30 mouse cellular contexts compared by ENCODE assay signal in genomic region chr4:117350139-117350693, GRCm38 (mm10).
A peak's percentile ranks its signal among the peaks of the same experiment; 100 is the strongest.
DNase-seq lines count a peak whose midpoint lies in the region; ATAC-seq lines count a peak whose summit lies in the region.
"Had no signal": no experiment of that assay in that cellular context is flagged by ENCODE, and none has a peak within 500 bp of the region (broad histone marks: within the 10 kb centered on the region; RNA-seq: fewer than 3 reads in every experiment).

No protein-coding gene starts in this region.

- ATAC-seq in hindbrain, embryonic 13.5 days (ENCODE audit: low FRiP score), result peak; percentile 46; the same call in 1 of the 2 replicates
- no peak; the same call in 1 of the 2 replicates for ATAC-seq in midbrain, embryonic 16.5 days
- ATAC-seq in limb, embryonic 15.5 days (ENCODE audit: insufficient number of reproducible peaks, low FRiP score, low TSS enrichment, low read depth), result no peak
- ATAC-seq in kidney, embryonic 16.5 days (ENCODE audit: low FRiP score, low TSS enrichment), result no peak
- ATAC-seq: forebrain, embryonic 16.5 days; intestine, embryonic 15.5 days had no signal

- no peaks in the 10 kb centered on the region for H3K9me3 ChIP-seq in hindbrain, embryonic 13.5 days
- no peaks in the 10 kb centered on the region for H3K9me3 ChIP-seq in hindbrain, embryonic 10.5 days
- no peaks in the 10 kb centered on the region for H3K9me3 ChIP-seq in midbrain, embryonic 10.5 days (replicated peaks)
- no peaks in the 10 kb centered on the region for H3K9me3 ChIP-seq in midbrain, embryonic 16.5 days (replicated peaks; ENCODE audit: control insufficient read depth, low read length, poor library complexity, severe bottlenecking)
- H3K9me3 ChIP-seq in limb, embryonic 15.5 days, result no peaks in the 10 kb centered on the region
- H3K9me3 ChIP-seq in kidney, embryonic 16.5 days (ENCODE audit: low read length), result no peaks in the 10 kb centered on the region
- H3K9me3 ChIP-seq: embryonic facial prominence, embryonic 13.5 days; intestine, embryonic 15.5 days; neural tube, embryonic 12.5 days; stomach, embryonic 15.5 days had no signal

- no peak overlapping the region for H3K4me3 ChIP-seq in hindbrain, embryonic 13.5 days
- no peak overlapping the region for H3K4me3 ChIP-seq in hindbrain, embryonic 10.5 days
- H3K4me3 ChIP-seq in midbrain, embryonic 10.5 days, result no peak overlapping the region
- no peak overlapping the region for H3K4me3 ChIP-seq in midbrain, embryonic 16.5 days (ENCODE audit: low read depth, low read length)
- H3K4me3 ChIP-seq in limb, embryonic 15.5 days, result no peak overlapping the region
- no peak overlapping the region for H3K4me3 ChIP-seq in kidney, embryonic 16.5 days (ENCODE audit: low read length)
- H3K4me3 ChIP-seq: embryonic facial prominence, embryonic 13.5 days; gastrocnemius, adult 2 months; intestine, embryonic 15.5 days; neural tube, embryonic 12.5 days; stomach, embryonic 15.5 days had no signal

- H3K9ac ChIP-seq in hindbrain, embryonic 13.5 days, result no peak overlapping the region
- no peak overlapping the region for H3K9ac ChIP-seq in midbrain, embryonic 16.5 days (ENCODE audit: low read depth, low read length)
- no peak overlapping the region for H3K9ac ChIP-seq in limb, embryonic 15.5 days
- no peak overlapping the region for H3K9ac ChIP-seq in kidney, embryonic 16.5 days (replicated peaks; ENCODE audit: low read length)
- H3K9ac ChIP-seq: embryonic facial prominence, embryonic 13.5 days; intestine, embryonic 15.5 days; liver, embryonic 14.5 days; neural tube, embryonic 12.5 days; stomach, embryonic 15.5 days had no signal

- 78% methylated on average over 12 of the region's 12 CpGs for WGBS in hindbrain, embryonic 13.5 days
- 78% methylated on average over 12 of the region's 12 CpGs for WGBS in hindbrain, embryonic 10.5 days
- 84% methylated on average over 12 of the region's 12 CpGs for WGBS in midbrain, embryonic 10.5 days
- 76% methylated on average over 12 of the region's 12 CpGs for WGBS in midbrain, embryonic 16.5 days
- whole genome bisulfite sequencing in limb, embryonic 15.5 days, result 67% methylated on average over 12 of the region's 12 CpGs
- WGBS in kidney, embryonic 16.5 days, result 78% methylated on average over 12 of the region's 12 CpGs

- peaks cover 40% of the 10 kb centered on the region for H3K4me1 ChIP-seq in hindbrain, embryonic 13.5 days (replicated peaks)
- peaks cover 49% of the 10 kb centered on the region for H3K4me1 ChIP-seq in hindbrain, embryonic 10.5 days (replicated peaks)
- peaks cover 55% of the 10 kb centered on the region for H3K4me1 ChIP-seq in midbrain, embryonic 10.5 days
- peaks cover 10% of the 10 kb centered on the region; the same call in 1 of the 2 replicates for H3K4me1 ChIP-seq in midbrain, embryonic 16.5 days (ENCODE audit: control insufficient read depth, insufficient read depth, low read length)
- peaks cover 31% of the 10 kb centered on the region for H3K4me1 ChIP-seq in limb, embryonic 15.5 days
- no peaks in the 10 kb centered on the region for H3K4me1 ChIP-seq in kidney, embryonic 16.5 days (ENCODE audit: insufficient read depth, low read length)
- H3K4me1 ChIP-seq: stomach, embryonic 15.5 days had no signal

- no peaks in the 10 kb centered on the region for H3K36me3 ChIP-seq in hindbrain, embryonic 13.5 days
- H3K36me3 ChIP-seq in hindbrain, embryonic 10.5 days, result no peaks in the 10 kb centered on the region
- no peaks in the 10 kb centered on the region for H3K36me3 ChIP-seq in midbrain, embryonic 10.5 days
- H3K36me3 ChIP-seq in midbrain, embryonic 16.5 days (ENCODE audit: control insufficient read depth, insufficient read depth, low read length), result no peaks in the 10 kb centered on the region
- no peaks in the 10 kb centered on the region for H3K36me3 ChIP-seq in limb, embryonic 15.5 days
- no peaks in the 10 kb centered on the region for H3K36me3 ChIP-seq in kidney, embryonic 16.5 days (ENCODE audit: insufficient read depth, low read length)
- H3K36me3 ChIP-seq: embryonic facial prominence, embryonic 13.5 days; intestine, embryonic 15.5 days; neural tube, embryonic 12.5 days; stomach, embryonic 15.5 days had no signal

- H3K27ac ChIP-seq in hindbrain, embryonic 13.5 days, result no peak overlapping the region
- no peak overlapping the region for H3K27ac ChIP-seq in hindbrain, embryonic 10.5 days
- peak overlapping the region; percentile 3; the same call in 1 of the 2 replicates for H3K27ac ChIP-seq in midbrain, embryonic 10.5 days (replicated peaks)
- H3K27ac ChIP-seq in midbrain, embryonic 16.5 days (ENCODE audit: low read length), result no peak overlapping the region
- 0 out of 2 replicates have a peak overlapping the region, but pooled peaks have one; percentile 18 for H3K27ac ChIP-seq in limb, embryonic 15.5 days
- no peak overlapping the region for H3K27ac ChIP-seq in kidney, embryonic 16.5 days (ENCODE audit: low read length)
- H3K27ac ChIP-seq: embryonic facial prominence, embryonic 13.5 days; gastrocnemius, adult 2 months; intestine, embryonic 15.5 days; liver, embryonic 14.5 days; neural tube, embryonic 12.5 days; stomach, embryonic 15.5 days had no signal

- H3K4me2 ChIP-seq in hindbrain, embryonic 13.5 days, result no peak overlapping the region
- H3K4me2 ChIP-seq in midbrain, embryonic 16.5 days (ENCODE audit: low read length), result no peak overlapping the region
- no peak overlapping the region for H3K4me2 ChIP-seq in limb, embryonic 15.5 days
- H3K4me2 ChIP-seq in kidney, embryonic 16.5 days (replicated peaks; ENCODE audit: low read depth, low read length), result no peak overlapping the region
- H3K4me2 ChIP-seq: embryonic facial prominence, embryonic 13.5 days; heart, embryonic 11.5 days; intestine, embryonic 15.5 days; neural tube, embryonic 12.5 days; stomach, embryonic 15.5 days had no signal

- H3K27me3 ChIP-seq in hindbrain, embryonic 13.5 days, result peaks cover 86% of the 10 kb centered on the region
- H3K27me3 ChIP-seq in hindbrain, embryonic 10.5 days (ENCODE audit: insufficient read depth, poor library complexity, severe bottlenecking), result peaks cover 87% of the 10 kb centered on the region
- H3K27me3 ChIP-seq in midbrain, embryonic 10.5 days (ENCODE audit: low read depth, poor library complexity, severe bottlenecking), result peaks cover 93% of the 10 kb centered on the region
- H3K27me3 ChIP-seq in midbrain, embryonic 16.5 days (ENCODE audit: control insufficient read depth, insufficient read depth, low read depth, low read length), result peaks cover 10% of the 10 kb centered on the region
- no peaks in the 10 kb centered on the region for H3K27me3 ChIP-seq in limb, embryonic 15.5 days
- peaks cover 15% of the 10 kb centered on the region for H3K27me3 ChIP-seq in kidney, embryonic 16.5 days (ENCODE audit: insufficient read depth, low read length)
- H3K27me3 ChIP-seq: CH12.LX; embryonic facial prominence, embryonic 13.5 days; intestine, embryonic 15.5 days; stomach, embryonic 15.5 days had no signal

- no peak for DNase-seq in hindbrain, embryonic 10.5 days (ENCODE audit: low spot score)
- no peak for DNase-seq in midbrain, embryonic 10.5 days (ENCODE audit: low spot score)
- peak; percentile 26 for DNase-seq in brain, adult 2 months (ENCODE audit: low read depth, low spot score)
- DNase-seq in right cerebral cortex, postnatal 25 days, result no peak
- DNase-seq: adrenal gland, postnatal 25 days; cerebellum, adult 18-20 months; gastrocnemius, adult 2 months; gastrocnemius, postnatal 36 days; heart, adult 18-20 months; heart, postnatal 36 days; kidney, adult 8-10 months; kidney, postnatal 14 days; layer of hippocampus, adult 9-11 months; liver; lung, adult 2 months; lung, postnatal 10 days; retina, postnatal 1 day; right cerebral cortex, postnatal 14 days had no signal

Comparison
In these comparisons a context has a peak if more than half of its experiments do, and no peak if none do; other contexts are left out.
1. H3K27ac ChIP-seq: peak in midbrain, embryonic 10.5 days (single experiment) and limb, embryonic 15.5 days (single experiment); none in hindbrain, embryonic 13.5 days (single experiment), hindbrain, embryonic 10.5 days (single experiment), midbrain, embryonic 16.5 days (single experiment) and kidney, embryonic 16.5 days (single experiment).